Mouse (Mus musculus) heart, embryonic 15.5 days (tissue): ENCODE data around the gene Mybpc3. TPM values are rescaled to one million over a fixed set of nuclear protein-coding genes. Genes with fewer than 3 reads are reported as not detected.

Source experiments
- polyA plus RNA-seq: library from polyadenylated mRNA; unstranded; fragments of >200 nt; fragmentation: Nextera tagmentation; extraction: Ambion mirVana; gene quantifications from 2 replicates; pipeline ENCODE4 v1.2.1, GENCODE M21; 2015

Gene Mybpc3
- polyA plus RNA-seq, 1 experiment from 2014 or later, result 937 TPM

Other genes starting within 250 kb of the Mybpc3 start
- 11.4 and 14.5 TPM in 2 replicates for gene C1qtnf4, start 232.3 kb upstream of the Mybpc3 start, polyA plus RNA-seq
- 22.5 and 29.2 TPM in 2 replicates for gene Kbtbd4, start 213.4 kb upstream of the Mybpc3 start, polyA plus RNA-seq
- 355 and 388 TPM in 2 replicates for gene Ndufs3, start 213.3 kb upstream of the Mybpc3 start, polyA plus RNA-seq
- 98.2 and 98.3 TPM in 2 replicates for gene Celf1, start 177.8 kb upstream of the Mybpc3 start, polyA plus RNA-seq
- gene Rapsn, start 82.5 kb upstream of the Mybpc3 start, polyA plus RNA-seq, result 27.4 and 33.7 TPM in 2 replicates
- 227 and 228 TPM in 2 replicates for gene Psmc3, start 64.1 kb upstream of the Mybpc3 start, polyA plus RNA-seq
- gene Slc39a13, start 47.7 kb upstream of the Mybpc3 start, polyA plus RNA-seq, result 53.5 and 63.2 TPM in 2 replicates
- 3.9 and 8.6 TPM in 2 replicates for gene Spi1, start 35.8 kb upstream of the Mybpc3 start, polyA plus RNA-seq
- gene Madd, start 65.7 kb downstream of the Mybpc3 start, polyA plus RNA-seq, result 4.1 and 7.0 TPM in 2 replicates
- 3.5 and 4.1 TPM in 2 replicates for gene Nr1h3, start 84.7 kb downstream of the Mybpc3 start, polyA plus RNA-seq
- 15.2 and 17.1 TPM in 2 replicates for gene Acp2, start 84.7 kb downstream of the Mybpc3 start, polyA plus RNA-seq
- gene Ddb2, start 118.8 kb downstream of the Mybpc3 start, polyA plus RNA-seq, result 8.4 and 11.3 TPM in 2 replicates
- gene Pacsin3, start 137.8 kb downstream of the Mybpc3 start, polyA plus RNA-seq, result 47.6 and 52.8 TPM in 2 replicates
- gene Arfgap2, start 146.8 kb downstream of the Mybpc3 start, polyA plus RNA-seq, result 54.8 and 69.1 TPM in 2 replicates